Mouse (Mus musculus): ENCODE data around the gene Zfp811. TPM values are rescaled to one million over a fixed set of nuclear protein-coding genes. Genes with fewer than 3 reads are reported as not detected.
A peak's percentile ranks its signal among the peaks of the same experiment; 100 is the strongest.

Zfp811 gene
- polyA plus RNA-seq, 1 experiment from 2014 or later: 1.3 TPM

GRCm38 (mm10) chr17:32753634-32754033 lies 56.1 kb downstream of the Zfp811 start:
- ATAC-seq (ENCODE audit: extremely low read depth, insufficient number of reproducible peaks, low FRiP score, low TSS enrichment): no peak
- no peaks in the 10 kb centered on the region for H3K36me3 ChIP-seq
- H3K9me3 ChIP-seq: no peaks in the 10 kb centered on the region
- no peak overlapping the region for H3K4me3 ChIP-seq
- H3K27me3 ChIP-seq (replicated peaks): no peaks in the 10 kb centered on the region
- H3K27ac ChIP-seq (replicated peaks): no peak overlapping the region
- WGBS: 16% methylated on average over 12 of the region's 12 CpGs
- H3K4me2 ChIP-seq: peak overlapping the region; percentile 1; the same call in 1 of the 2 replicates
- H3K9ac ChIP-seq: no peak overlapping the region
- H3K4me1 ChIP-seq: peaks cover 6% of the 10 kb centered on the region; the same call in 1 of the 2 replicates

GRCm38 (mm10) chr17:32752813-32753360 lies 56.8 kb downstream of the Zfp811 start:
- 39% methylated on average over 6 of the region's 6 CpGs for WGBS
- Histone ChIP-seq H3K9ac (no peak overlapping the region), H3K36me3 (no peaks in the 10 kb centered on the region), H3K9me3 (no peaks in the 10 kb centered on the region), H3K27me3 (replicated peaks) (no peaks in the 10 kb centered on the region), H3K4me1 (peaks cover 6% of the 10 kb centered on the region; the same call in 1 of the 2 replicates), H3K4me3 (no peak overlapping the region), H3K4me2 (no peak overlapping the region), H3K27ac (replicated peaks) (no peak overlapping the region)
- no peak for ATAC-seq (ENCODE audit: extremely low read depth, insufficient number of reproducible peaks, low FRiP score, low TSS enrichment)

- Histone ChIP-seq H3K4me3 (no peak overlapping the region), H3K9ac (no peak overlapping the region), H3K36me3 (no peaks in the 10 kb centered on the region), H3K9me3 (no peaks in the 10 kb centered on the region), H3K4me1 (peaks cover 6% of the 10 kb centered on the region; the same call in 1 of the 2 replicates), H3K27ac (replicated peaks) (no peak overlapping the region), H3K4me2 (no peak overlapping the region), H3K27me3 (replicated peaks) (no peaks in the 10 kb centered on the region)
- 34% methylated on average over 5 of the region's 5 CpGs for WGBS
- no peak for ATAC-seq (ENCODE audit: extremely low read depth, insufficient number of reproducible peaks, low FRiP score, low TSS enrichment)
Observed at GRCm38 (mm10) chr17:32750611-32751010, 59.1 kb downstream of the Zfp811 start.

Other genes with a start within 250 kb of the Zfp811 start
- not detected in 2 replicates for gene Cyp4f37, start 188.6 kb downstream of the Zfp811 start, polyA plus RNA-seq (2015; fragmentation: Nextera tagmentation; extraction: Ambion mirVana)
- not detected in 2 replicates for gene Cyp4f40, start 151.0 kb downstream of the Zfp811 start, polyA plus RNA-seq (2015; fragmentation: Nextera tagmentation; extraction: Ambion mirVana)
- 0.20 and 0.41 TPM in 2 replicates for gene Cyp4f15, start 124.3 kb downstream of the Zfp811 start, polyA plus RNA-seq (2015; fragmentation: Nextera tagmentation; extraction: Ambion mirVana)
- gene Zfp871, start 21.6 kb downstream of the Zfp811 start, polyA plus RNA-seq (2015; fragmentation: Nextera tagmentation; extraction: Ambion mirVana): 12.1 and 17.3 TPM in 2 replicates
- 7.8 and 8.1 TPM in 2 replicates for gene Zfp799, start 20.3 kb upstream of the Zfp811 start, polyA plus RNA-seq (2015; fragmentation: Nextera tagmentation; extraction: Ambion mirVana)
- 4.3 and 4.8 TPM in 2 replicates for gene Zfp870, start 81.7 kb upstream of the Zfp811 start, polyA plus RNA-seq (2015; fragmentation: Nextera tagmentation; extraction: Ambion mirVana)
- gene Cyp4f14, start 107.4 kb upstream of the Zfp811 start, polyA plus RNA-seq (2015; fragmentation: Nextera tagmentation; extraction: Ambion mirVana): not detected in 2 replicates
- gene Cyp4f13, start 137.5 kb upstream of the Zfp811 start, polyA plus RNA-seq (2015; fragmentation: Nextera tagmentation; extraction: Ambion mirVana): 6.9 and 9.1 TPM in 2 replicates
- gene Zfp472, start 155.9 kb upstream of the Zfp811 start, polyA plus RNA-seq (2015; fragmentation: Nextera tagmentation; extraction: Ambion mirVana): 5.9 and 6.2 TPM in 2 replicates
- 7.0 and 7.7 TPM in 2 replicates for gene Zfp952, start 183.2 kb upstream of the Zfp811 start, polyA plus RNA-seq (2015; fragmentation: Nextera tagmentation; extraction: Ambion mirVana)
- 5.5 and 6.3 TPM in 2 replicates for gene Zfp763, start 223.5 kb upstream of the Zfp811 start, polyA plus RNA-seq (2015; fragmentation: Nextera tagmentation; extraction: Ambion mirVana)